Mouse (Mus musculus) heart, adult 11 months (tissue): ENCODE measurements around the gene Zswim4.

Experiments
- DNase-seq: peaks from one replicate; pipeline ENCODE4 v3.0.0; 2022

The Zswim4 gene

DNA sequence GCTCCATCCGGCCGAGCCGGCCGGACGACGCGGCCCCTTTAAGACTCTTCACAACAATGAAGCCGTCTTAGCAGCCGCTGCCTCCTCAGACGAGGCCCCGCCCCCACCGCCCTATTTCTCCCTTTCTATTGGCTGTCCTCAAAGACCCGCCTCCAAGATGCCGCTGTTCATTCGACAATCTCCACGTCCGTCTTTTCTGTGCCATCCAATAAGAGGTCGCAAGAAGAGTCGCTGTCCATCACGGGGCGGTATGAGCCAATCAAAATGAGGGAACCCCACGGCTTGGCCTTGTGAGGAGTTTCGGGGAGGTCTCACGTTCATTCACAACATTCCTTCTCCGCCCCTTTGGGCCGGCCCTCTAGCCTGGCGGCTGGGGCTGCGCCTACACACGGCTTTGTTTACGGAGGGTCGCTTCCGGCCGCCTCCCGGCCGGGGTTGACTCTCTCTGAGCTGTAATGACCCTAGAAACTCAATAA is at the start of gene Zswim4:
Gene Zswim4, minus strand, starts transcription at position 58 of the 476 bp plus-strand sequence.
- DNase-seq = peak; percentile 100

DNA sequence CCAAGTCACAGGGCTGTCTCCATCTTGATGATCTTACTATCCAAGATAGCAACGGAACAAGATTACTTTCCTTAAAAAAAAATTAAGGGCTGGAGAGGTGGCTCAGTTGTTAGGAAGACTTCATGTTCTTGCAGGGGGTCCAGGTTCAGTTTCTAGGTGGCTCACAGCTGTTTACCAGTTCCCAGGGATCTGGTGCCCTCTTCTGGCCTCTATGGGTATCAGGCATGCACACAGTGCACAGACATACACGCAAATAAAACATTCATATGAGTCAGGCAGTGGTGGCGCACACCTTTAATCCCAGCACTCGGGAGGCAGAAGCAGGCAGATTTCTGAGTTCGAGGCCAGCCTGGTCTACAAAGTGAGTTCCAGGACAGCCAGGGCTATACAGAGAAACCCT is 48.8 kb upstream of the Zswim4 start:
- peak; percentile 92 for DNase-seq

- DNase-seq = peak; percentile 93
Observed at GRCm38 (mm10) chr8:84284608-84285063, 47.8 kb upstream of the Zswim4 start.

DNA sequence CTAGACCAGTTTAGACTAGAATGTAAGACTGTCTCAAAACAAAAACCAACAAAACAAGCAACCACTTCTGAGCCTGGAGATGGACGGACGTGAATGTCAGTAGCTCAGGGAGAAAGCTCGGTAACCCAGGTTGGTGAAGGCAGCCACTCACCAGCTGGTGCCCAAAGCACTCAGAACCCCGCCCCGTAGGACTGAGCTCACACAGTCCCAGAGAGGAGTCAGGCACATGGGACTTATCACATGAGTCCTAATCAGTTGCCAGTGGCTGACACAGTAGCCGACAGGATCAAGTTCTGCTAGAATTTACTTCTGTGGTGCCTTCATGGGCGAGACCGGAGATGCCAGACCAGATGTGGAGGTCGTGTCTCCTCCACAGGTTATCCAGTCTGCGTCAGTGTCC is 43.9 kb upstream of the Zswim4 start:
- no peak for DNase-seq

- no peak for DNase-seq
Observed at GRCm38 (mm10) chr8:84276447-84276846, 39.6 kb upstream of the Zswim4 start.

- DNase-seq = no peak
Observed at GRCm38 (mm10) chr8:84273968-84274367, 37.1 kb upstream of the Zswim4 start.

GRCm38 (mm10) chr8:84272302-84272701 is 35.4 kb upstream of the Zswim4 start:
- DNase-seq = no peak

DNA sequence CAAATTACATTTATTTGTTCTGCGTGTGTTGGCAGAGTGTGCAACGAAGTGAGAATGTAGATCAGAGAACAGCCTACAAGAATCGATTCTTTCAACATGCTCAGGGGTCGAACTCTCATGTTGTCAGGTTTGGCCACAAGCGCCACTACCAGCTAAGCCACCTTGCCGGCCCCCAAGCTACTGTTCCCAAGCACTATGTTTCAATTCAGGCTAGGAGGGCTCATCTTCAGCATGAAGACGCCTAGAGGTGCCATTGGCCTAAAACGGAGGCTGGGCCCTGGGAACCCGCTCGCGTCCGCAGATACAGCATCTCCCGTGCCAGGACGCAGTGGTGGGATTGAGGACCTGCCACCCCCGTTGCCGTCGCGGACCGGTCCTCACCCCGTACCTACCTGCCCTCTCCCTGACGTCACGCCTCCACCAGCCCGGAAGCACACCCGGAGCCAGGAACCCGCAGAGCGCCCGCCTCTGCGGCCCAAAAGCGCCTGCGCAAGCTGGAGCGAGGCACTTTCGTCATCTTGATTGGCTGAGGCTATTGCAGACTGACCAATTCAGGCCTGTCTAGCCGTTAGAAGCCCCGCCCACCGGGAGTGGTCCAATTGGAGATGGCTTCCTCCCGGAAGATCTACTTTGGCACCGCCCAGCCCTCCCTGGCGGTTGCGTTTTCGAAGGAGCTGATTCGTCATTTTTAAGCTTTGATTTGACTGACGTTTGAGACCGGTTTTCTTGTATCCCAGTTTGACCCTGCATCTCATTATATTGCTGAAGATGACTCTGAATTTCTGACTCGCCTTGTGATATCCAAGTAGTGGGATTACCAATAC is 33.3 kb upstream of the Zswim4 start, which contains the start of gene Ccdc130:
Gene Ccdc130, minus strand, starts transcription at position 431 of the 824 bp plus-strand sequence.
- peak; percentile 100 for DNase-seq

GRCm38 (mm10) chr8:84261098-84261497 is 24.2 kb upstream of the Zswim4 start:
- DNase-seq = no peak

DNA sequence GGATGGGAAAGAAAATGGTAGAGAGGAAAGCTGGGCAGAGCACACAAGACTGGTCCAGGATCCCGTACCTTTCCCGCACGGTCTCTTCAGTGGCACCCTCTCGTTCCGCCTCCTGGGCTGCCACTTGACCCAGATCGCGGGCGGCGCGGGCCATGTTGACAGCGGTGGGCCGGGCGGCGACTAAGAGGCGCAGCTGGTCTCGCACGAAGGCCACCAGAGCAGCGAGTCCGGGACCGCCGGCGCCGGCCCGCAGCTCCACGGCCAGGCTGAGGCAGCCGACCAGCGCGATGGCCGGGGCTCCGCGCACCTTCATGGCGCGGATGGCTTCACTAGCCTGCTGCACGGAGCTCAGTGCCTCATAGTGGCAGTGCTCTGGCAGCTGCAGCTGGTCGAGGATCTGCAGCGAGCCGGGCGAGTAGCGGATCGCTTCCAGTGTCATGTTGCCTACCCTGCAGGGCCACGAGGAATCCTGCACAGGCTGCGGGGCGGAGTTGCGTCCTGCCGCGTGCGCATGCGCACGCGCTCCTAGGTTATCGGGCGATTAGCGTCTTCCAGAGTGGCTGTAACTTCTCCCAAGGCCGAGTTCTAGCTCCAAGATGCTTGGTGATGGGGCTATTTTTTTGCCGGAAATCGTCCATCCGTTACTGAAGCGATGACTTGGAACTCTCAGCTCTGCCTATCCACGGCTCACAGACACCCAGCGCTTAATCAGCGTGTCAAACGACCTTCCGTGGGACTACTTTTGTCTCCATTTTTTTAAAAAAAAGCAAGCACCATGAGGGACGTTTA is 20.2 kb upstream of the Zswim4 start, which contains the start of gene Mri1:
Gene Mri1, minus strand, starts transcription at position 505 of the 789 bp plus-strand sequence.
- peak; percentile 99 for DNase-seq

DNA sequence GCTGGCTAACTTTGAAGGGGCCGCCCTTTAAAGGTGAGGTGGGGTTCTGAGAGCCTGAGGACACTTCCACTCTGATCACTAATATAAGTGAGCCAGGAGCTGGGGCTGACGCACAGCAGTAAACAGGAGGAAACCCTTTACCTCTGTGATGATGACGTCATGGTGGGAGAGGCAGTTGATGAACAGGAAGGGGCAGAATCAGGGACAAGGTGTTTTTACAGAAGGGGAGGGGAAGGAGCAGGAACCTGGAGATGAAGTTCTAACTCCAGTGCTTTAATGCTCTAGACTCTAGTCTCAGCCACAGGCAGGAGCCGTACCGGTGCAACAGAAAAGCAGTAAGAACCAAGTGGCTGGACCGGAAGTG is 19.6 kb upstream of the Zswim4 start:
- DNase-seq = no peak

- DNase-seq = no peak
Observed at GRCm38 (mm10) chr8:84255858-84256257, 19.0 kb upstream of the Zswim4 start.

DNA sequence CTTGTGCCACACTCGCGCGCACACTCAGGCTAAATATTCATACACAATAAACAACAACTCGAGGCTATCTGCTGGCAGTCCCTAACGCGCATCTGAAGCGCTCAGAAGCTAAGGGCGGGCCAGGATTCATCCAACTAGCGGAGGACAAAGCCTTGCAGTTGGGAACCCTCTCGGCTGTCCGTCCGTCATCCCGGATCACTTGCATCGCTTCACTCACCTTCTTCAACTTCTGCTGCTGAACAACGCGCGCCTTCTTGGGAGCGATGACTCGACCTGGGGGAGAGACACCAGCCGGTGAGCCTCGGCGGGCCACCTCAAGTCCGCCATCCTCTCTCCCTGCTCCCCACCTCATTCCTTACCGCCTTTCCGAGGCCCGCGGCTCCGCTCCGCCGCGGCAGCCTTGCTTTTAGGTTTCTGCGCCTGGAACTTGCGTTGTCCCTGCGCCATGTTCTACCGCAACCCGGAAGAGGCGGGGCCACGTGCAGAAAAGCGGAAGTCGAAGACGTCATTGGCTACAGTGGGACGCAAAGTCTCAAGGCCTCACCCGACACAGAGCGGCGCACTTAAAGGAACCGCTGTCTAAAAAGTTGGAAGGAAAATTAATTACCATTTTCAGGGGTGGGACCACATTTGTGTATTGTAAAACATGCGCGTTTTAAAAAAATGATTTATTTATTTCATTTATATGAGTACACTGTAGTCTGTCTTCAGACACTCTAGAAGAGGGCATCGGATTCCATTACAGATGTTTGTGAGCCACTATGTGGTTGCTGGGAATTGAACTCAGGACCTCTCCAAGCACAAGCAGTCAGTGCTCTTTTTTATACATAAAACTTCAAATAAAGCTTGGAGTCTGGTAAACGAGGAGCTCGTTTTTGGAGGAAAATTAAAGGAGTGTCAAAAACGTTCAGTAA is 12.7 kb upstream of the Zswim4 start, which contains the start of gene D8Ertd738e:
Gene D8Ertd738e, minus strand, starts transcription at position 463 of the 914 bp plus-strand sequence.
- DNase-seq = peak; percentile 99

GRCm38 (mm10) chr8:84241821-84242220 is 5.0 kb upstream of the Zswim4 start:
- no peak for DNase-seq

GRCm38 (mm10) chr8:84241167-84241566 is 4.3 kb upstream of the Zswim4 start:
- DNase-seq = no peak

DNA sequence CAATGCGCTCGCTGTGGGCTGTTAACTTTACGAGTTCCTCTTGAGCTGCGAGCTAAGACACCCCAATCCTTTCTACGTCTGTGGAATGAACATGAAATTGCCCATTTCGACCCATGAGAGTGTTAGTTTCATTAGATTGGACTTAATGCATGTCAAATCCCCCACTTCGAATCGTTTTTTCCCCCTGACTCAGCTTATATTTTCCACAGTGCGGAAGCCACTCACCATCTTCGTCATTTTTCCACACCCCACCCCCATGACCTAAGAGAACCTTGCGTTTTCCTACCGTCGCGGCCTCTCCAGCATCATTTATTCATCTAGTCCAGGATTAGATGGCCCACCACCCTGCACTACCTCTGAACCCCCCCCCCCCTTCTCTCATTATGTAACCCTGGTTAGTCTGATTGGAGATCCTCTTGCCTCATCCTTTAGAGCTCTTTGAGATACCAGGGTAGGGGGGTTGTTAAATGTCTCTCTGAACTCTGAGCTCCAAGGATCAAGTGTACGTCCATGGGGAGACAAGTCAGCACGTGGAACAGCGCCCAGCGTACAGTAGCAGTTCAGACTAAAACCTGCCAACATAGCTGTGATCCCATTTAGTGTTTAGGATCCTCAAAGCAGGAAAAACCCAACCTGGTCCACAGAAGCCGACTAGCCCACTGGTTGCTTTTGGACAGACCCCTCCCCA is 831 bp upstream of the Zswim4 start:
- DNase-seq = peak; percentile 96

DNA sequence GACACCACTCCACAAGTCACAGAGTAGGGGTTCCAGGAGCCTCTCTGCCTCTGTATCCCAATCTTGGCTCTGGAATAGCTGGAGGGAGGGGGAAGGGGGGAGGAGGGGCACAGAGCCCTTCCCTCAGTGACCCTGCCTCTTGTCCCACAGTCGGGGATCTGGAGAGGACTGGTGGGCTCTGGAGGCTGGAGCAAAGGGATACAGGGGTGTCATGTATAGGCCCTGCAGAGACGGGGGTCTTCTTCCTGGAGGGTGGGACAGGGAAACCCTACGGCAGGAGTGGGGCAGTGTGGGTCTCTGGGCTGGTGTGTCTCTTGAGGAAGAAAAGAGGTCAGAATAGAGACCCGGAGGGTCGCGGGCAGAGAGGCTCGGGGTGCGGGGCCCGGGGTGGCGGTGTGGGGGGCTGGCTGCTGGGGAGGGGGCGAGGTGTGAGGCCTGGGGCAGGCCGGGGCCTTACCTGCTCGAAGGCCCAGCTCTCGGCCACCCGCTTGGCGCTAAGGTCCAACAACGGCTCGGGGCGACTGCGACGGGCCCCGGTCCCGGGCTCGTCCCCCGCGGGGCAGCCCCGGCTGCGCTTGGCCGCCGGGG is 351 bp downstream of the Zswim4 start:
- DNase-seq = peak; percentile 97

GRCm38 (mm10) chr8:84235746-84236409 is 977 bp downstream of the Zswim4 start:
- peak; percentile 94 for DNase-seq

DNA sequence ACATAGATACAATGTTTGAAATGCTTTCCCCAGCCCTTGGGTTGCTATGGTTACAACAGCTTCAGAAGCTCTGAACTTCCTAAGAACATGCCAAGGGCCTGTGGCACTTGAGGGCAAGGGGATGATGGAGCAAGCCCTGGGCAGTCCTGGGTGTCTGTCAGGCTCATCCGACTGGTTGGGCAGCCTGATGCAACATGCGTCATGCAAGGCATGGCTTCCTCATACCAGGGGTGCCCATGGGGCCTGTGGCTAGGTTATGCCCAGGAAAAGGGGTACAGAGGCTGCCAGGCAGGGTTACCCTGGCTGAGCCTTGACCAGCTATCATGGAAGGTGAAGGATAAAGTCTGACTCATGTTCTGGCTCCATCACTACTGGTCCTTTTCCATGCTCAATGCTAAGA is 3.8 kb downstream of the Zswim4 start:
- no peak for DNase-seq

- peak; percentile 89 for DNase-seq
Observed at GRCm38 (mm10) chr8:84230735-84231134, 6.1 kb downstream of the Zswim4 start.
